Mouse (Mus musculus): ENCODE data around the gene Lrrn2. TPM values are rescaled to one million over a fixed set of nuclear protein-coding genes. Genes with fewer than 3 reads are reported as not detected.
A peak's percentile ranks its signal among the peaks of the same experiment; 100 is the strongest.

The Lrrn2 gene
- polyA plus RNA-seq, 1 experiment from 2014 or later, result 7.0 TPM

DNA sequence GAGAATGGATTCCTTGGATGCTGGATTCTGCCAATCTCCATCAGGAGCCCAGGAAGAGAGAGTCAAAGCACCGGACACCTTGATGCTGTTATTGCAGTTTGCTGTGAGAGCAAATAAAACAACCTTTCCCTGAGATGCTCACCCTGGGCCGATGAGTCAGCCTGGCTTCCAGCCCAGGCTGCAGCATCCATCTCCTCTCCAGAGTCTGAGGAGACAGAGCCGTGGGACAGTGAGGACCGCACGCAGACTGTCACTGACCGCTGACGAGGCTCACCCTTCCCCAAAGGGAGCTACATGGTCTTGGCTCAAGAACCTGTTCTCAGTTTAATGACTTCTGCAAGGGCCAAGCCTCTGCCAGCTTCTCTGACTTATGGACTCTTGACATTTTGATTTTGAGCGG lies 34.3 kb upstream of the Lrrn2 start:
- no peak for DNase-seq (ENCODE audit: low spot score)
- no peak overlapping the region for H3K4me3 ChIP-seq (ENCODE audit: low read depth, low read length)
- H3K4me1 ChIP-seq (ENCODE audit: control insufficient read depth, insufficient read depth, low read length), result no peaks in the 10 kb centered on the region
- no peaks in the 10 kb centered on the region for H3K36me3 ChIP-seq (ENCODE audit: control insufficient read depth, insufficient read depth, low read length)
- peaks cover 13% of the 10 kb centered on the region; the same call in 1 of the 2 replicates for H3K9me3 ChIP-seq (ENCODE audit: control insufficient read depth, low read length)
- H3K4me2 ChIP-seq (ENCODE audit: low read depth, low read length), result no peak overlapping the region
- WGBS, result 89% methylated on average over 8 of the region's 8 CpGs
- H3K9ac ChIP-seq (ENCODE audit: low read depth, low read length), result no peak overlapping the region
- ATAC-seq (ENCODE audit: low read depth), result no peak
- H3K27me3 ChIP-seq (replicated peaks; ENCODE audit: control insufficient read depth, insufficient read depth, low read length), result no peaks in the 10 kb centered on the region
- no peak overlapping the region for H3K27ac ChIP-seq (replicated peaks; ENCODE audit: low read depth, low read length)

- ATAC-seq (ENCODE audit: low read depth), result no peak
- H3K4me2 ChIP-seq (ENCODE audit: low read depth, low read length), result no peak overlapping the region
- H3K36me3 ChIP-seq (ENCODE audit: control insufficient read depth, insufficient read depth, low read length), result no peaks in the 10 kb centered on the region
- no peak for DNase-seq (ENCODE audit: low spot score)
- peaks cover 5% of the 10 kb centered on the region; the same call in 1 of the 2 replicates for H3K4me1 ChIP-seq (ENCODE audit: control insufficient read depth, insufficient read depth, low read length)
- peaks cover 13% of the 10 kb centered on the region; the same call in 1 of the 2 replicates for H3K9me3 ChIP-seq (ENCODE audit: control insufficient read depth, low read length)
- no peak overlapping the region for H3K9ac ChIP-seq (ENCODE audit: low read depth, low read length)
- H3K4me3 ChIP-seq (ENCODE audit: low read depth, low read length), result no peak overlapping the region
- 60% methylated on average over 5 of the region's 5 CpGs for WGBS
- H3K27ac ChIP-seq (replicated peaks; ENCODE audit: low read depth, low read length), result no peak overlapping the region
- no peaks in the 10 kb centered on the region for H3K27me3 ChIP-seq (replicated peaks; ENCODE audit: control insufficient read depth, insufficient read depth, low read length)
Observed at GRCm38 (mm10) chr1:132850809-132851208, 29.3 kb upstream of the Lrrn2 start.

- DNase-seq (ENCODE audit: low spot score), result no peak
- Histone ChIP-seq H3K9ac (ENCODE audit: low read depth, low read length) (no peak overlapping the region), H3K36me3 (ENCODE audit: control insufficient read depth, insufficient read depth, low read length) (no peaks in the 10 kb centered on the region), H3K4me3 (ENCODE audit: low read depth, low read length) (no peak overlapping the region), H3K4me1 (ENCODE audit: control insufficient read depth, insufficient read depth, low read length) (peaks cover 5% of the 10 kb centered on the region; the same call in 1 of the 2 replicates), H3K4me2 (ENCODE audit: low read depth, low read length) (no peak overlapping the region), H3K27ac (replicated peaks; ENCODE audit: low read depth, low read length) (no peak overlapping the region), H3K27me3 (replicated peaks; ENCODE audit: control insufficient read depth, insufficient read depth, low read length) (no peaks in the 10 kb centered on the region), H3K9me3 (ENCODE audit: control insufficient read depth, low read length) (peaks cover 13% of the 10 kb centered on the region; the same call in 1 of the 2 replicates)
- 49% methylated on average over 2 of the region's 2 CpGs for WGBS
- ATAC-seq (ENCODE audit: low read depth), result no peak
Observed at GRCm38 (mm10) chr1:132851296-132851695, 28.8 kb upstream of the Lrrn2 start.

GRCm38 (mm10) chr1:132851771-132852170 lies 28.3 kb upstream of the Lrrn2 start:
- DNase-seq (ENCODE audit: low spot score) (peak; percentile 67), ATAC-seq (ENCODE audit: low read depth) (peak; percentile 78)
- Histone ChIP-seq H3K27me3 (replicated peaks; ENCODE audit: control insufficient read depth, insufficient read depth, low read length) (no peaks in the 10 kb centered on the region), H3K36me3 (ENCODE audit: control insufficient read depth, insufficient read depth, low read length) (no peaks in the 10 kb centered on the region), H3K27ac (replicated peaks; ENCODE audit: low read depth, low read length) (no peak overlapping the region), H3K4me2 (ENCODE audit: low read depth, low read length) (no peak overlapping the region), H3K9ac (ENCODE audit: low read depth, low read length) (no peak overlapping the region), H3K4me1 (ENCODE audit: control insufficient read depth, insufficient read depth, low read length) (peaks cover 5% of the 10 kb centered on the region; the same call in 1 of the 2 replicates), H3K4me3 (ENCODE audit: low read depth, low read length) (no peak overlapping the region), H3K9me3 (ENCODE audit: control insufficient read depth, low read length) (peaks cover 13% of the 10 kb centered on the region; the same call in 1 of the 2 replicates)
- 34% methylated on average over 4 of the region's 4 CpGs for whole genome bisulfite sequencing

GRCm38 (mm10) chr1:132853312-132853711 lies 26.8 kb upstream of the Lrrn2 start:
- 15% methylated on average over 8 of the region's 8 CpGs for WGBS
- peaks cover 4% of the 10 kb centered on the region; the same call in 1 of the 2 replicates for H3K9me3 ChIP-seq (ENCODE audit: control insufficient read depth, low read length)
- peaks cover 5% of the 10 kb centered on the region; the same call in 1 of the 2 replicates for H3K4me1 ChIP-seq (ENCODE audit: control insufficient read depth, insufficient read depth, low read length)
- H3K4me3 ChIP-seq (ENCODE audit: low read depth, low read length), result no peak overlapping the region
- no peaks in the 10 kb centered on the region for H3K27me3 ChIP-seq (replicated peaks; ENCODE audit: control insufficient read depth, insufficient read depth, low read length)
- no peak overlapping the region for H3K9ac ChIP-seq (ENCODE audit: low read depth, low read length)
- H3K27ac ChIP-seq (replicated peaks; ENCODE audit: low read depth, low read length), result no peak overlapping the region
- ATAC-seq (ENCODE audit: low read depth), result peak; percentile 80
- H3K36me3 ChIP-seq (ENCODE audit: control insufficient read depth, insufficient read depth, low read length), result no peaks in the 10 kb centered on the region
- H3K4me2 ChIP-seq (ENCODE audit: low read depth, low read length), result no peak overlapping the region
- peak; percentile 77 for DNase-seq (ENCODE audit: low spot score)

DNA sequence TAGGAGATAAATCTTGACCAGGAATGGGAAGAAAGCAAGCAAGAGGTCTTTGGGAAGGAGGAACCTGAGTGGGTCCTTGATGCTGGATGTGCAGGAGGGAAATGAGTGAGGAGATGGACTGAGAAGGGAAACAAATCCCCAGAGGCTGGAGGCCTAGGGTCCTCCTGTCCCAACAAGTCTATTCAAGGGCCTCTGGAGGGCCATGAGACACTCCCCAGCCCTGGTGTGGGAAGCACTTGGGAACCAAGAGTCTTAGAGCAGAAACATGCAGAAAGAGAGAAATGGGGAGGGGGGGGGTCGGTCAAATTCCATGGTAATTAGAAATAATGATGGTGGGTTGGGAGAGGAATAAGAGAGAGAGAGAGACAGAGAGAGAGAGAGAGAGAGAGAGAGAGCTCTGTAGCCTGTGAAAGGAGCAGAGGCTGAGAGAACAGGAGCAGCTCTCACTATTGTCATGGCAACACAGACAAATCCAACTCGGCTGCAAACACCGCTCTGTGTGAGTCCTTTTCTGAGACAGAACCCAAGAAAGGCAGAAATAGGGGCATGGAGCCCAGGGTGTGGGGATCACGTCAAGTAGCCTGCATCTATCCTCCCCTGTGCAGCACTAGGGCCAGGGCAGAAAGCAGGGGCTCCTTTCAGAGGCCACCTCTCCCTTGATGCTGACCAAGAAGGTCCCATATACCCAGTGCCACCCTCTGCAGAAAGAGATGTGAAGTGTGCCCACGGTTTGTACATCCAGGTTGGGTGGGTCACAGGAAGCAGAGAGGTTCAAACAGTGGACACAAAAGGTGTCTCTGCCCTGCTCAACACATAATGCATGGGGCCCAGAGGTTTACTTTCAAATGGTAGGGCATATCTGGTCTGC lies 21.3 kb upstream of the Lrrn2 start:
- no peaks in the 10 kb centered on the region for H3K27me3 ChIP-seq (replicated peaks; ENCODE audit: control insufficient read depth, insufficient read depth, low read length)

GRCm38 (mm10) chr1:132864220-132864619 lies 15.9 kb upstream of the Lrrn2 start:
- 80% methylated on average over 2 of the region's 2 CpGs for WGBS

More for the DNA sequence above, 21.3 kb upstream of the Lrrn2 start:
- H3K4me3 ChIP-seq (ENCODE audit: low read depth, low read length), result no peak overlapping the region
- no peaks in the 10 kb centered on the region for H3K9me3 ChIP-seq (ENCODE audit: control insufficient read depth, low read length)
- H3K27ac ChIP-seq (replicated peaks; ENCODE audit: low read depth, low read length), result no peak overlapping the region
- ATAC-seq (ENCODE audit: low read depth), result peak; percentile 67; the same call in 1 of the 2 replicates
- no peaks in the 10 kb centered on the region for H3K4me1 ChIP-seq (ENCODE audit: control insufficient read depth, insufficient read depth, low read length)
- WGBS, result 51% methylated on average over 5 of the region's 5 CpGs
- no peak overlapping the region for H3K9ac ChIP-seq (ENCODE audit: low read depth, low read length)
- no peak for DNase-seq (ENCODE audit: low spot score)
- H3K36me3 ChIP-seq (ENCODE audit: control insufficient read depth, insufficient read depth, low read length), result no peaks in the 10 kb centered on the region
- H3K4me2 ChIP-seq (ENCODE audit: low read depth, low read length), result no peak overlapping the region

DNA sequence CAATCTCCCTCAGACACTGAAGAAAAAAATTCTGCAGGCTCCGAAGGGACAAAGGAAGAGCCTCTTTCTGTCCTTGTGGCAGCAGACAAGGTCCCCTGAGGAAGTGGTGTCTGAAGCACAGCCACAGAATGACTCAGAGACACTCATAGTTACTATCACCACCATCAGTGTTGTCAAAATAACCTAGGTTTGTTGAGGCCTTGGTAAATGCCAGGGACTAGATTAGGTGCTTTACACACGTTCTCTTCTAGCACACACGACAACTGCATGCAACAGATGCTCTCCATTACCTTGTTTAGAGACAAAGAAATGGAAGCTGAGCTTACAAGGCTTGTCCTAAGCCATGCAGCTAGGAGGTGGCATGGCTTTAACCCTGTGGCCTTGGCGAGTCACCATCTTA lies 14.5 kb upstream of the Lrrn2 start:
- ATAC-seq (ENCODE audit: low read depth), result no peak
- Histone ChIP-seq H3K27me3 (replicated peaks; ENCODE audit: control insufficient read depth, insufficient read depth, low read length) (no peaks in the 10 kb centered on the region), H3K36me3 (ENCODE audit: control insufficient read depth, insufficient read depth, low read length) (no peaks in the 10 kb centered on the region), H3K4me3 (ENCODE audit: low read depth, low read length) (no peak overlapping the region), H3K4me1 (ENCODE audit: control insufficient read depth, insufficient read depth, low read length) (no peaks in the 10 kb centered on the region), H3K9ac (ENCODE audit: low read depth, low read length) (no peak overlapping the region), H3K27ac (replicated peaks; ENCODE audit: low read depth, low read length) (no peak overlapping the region), H3K9me3 (ENCODE audit: control insufficient read depth, low read length) (no peaks in the 10 kb centered on the region), H3K4me2 (ENCODE audit: low read depth, low read length) (no peak overlapping the region)
- WGBS, result 72% methylated on average over 4 of the region's 4 CpGs
- DNase-seq (ENCODE audit: low spot score), result no peak

More at GRCm38 (mm10) chr1:132864220-132864619, 15.9 kb upstream of the Lrrn2 start:
- Histone ChIP-seq H3K9me3 (ENCODE audit: control insufficient read depth, low read length) (no peaks in the 10 kb centered on the region), H3K27ac (replicated peaks; ENCODE audit: low read depth, low read length) (no peak overlapping the region), H3K9ac (ENCODE audit: low read depth, low read length) (no peak overlapping the region), H3K36me3 (ENCODE audit: control insufficient read depth, insufficient read depth, low read length) (no peaks in the 10 kb centered on the region), H3K4me2 (ENCODE audit: low read depth, low read length) (no peak overlapping the region), H3K4me1 (ENCODE audit: control insufficient read depth, insufficient read depth, low read length) (no peaks in the 10 kb centered on the region), H3K4me3 (ENCODE audit: low read depth, low read length) (no peak overlapping the region), H3K27me3 (replicated peaks; ENCODE audit: control insufficient read depth, insufficient read depth, low read length) (no peaks in the 10 kb centered on the region)
- DNase-seq (ENCODE audit: low spot score) (no peak), ATAC-seq (ENCODE audit: low read depth) (no peak)
